Mouse (Mus musculus) cerebellum, postnatal 14 days (tissue): ENCODE results near the gene Gm12184.
"Not testable (repeated sequence)": the region's sequence is repeated elsewhere in the genome, so short reads cannot be mapped to it uniquely, and the experiment has no call there.

ENCODE experiments used
- DNase-seq, 2 experiments: peaks; one replicate each; pipeline ENCODE4 v3.0.0; 2021; ENCODE audit warnings: mixed read lengths in 2 of 2

Gene Gm12184

GRCm38 (mm10) chr11:48846362-48846761 lies 19.9 kb upstream of the Gm12184 start:
- DNase-seq = not testable (repeated sequence)

GRCm38 (mm10) chr11:48845244-48845815 lies 18.9 kb upstream of the Gm12184 start:
- no peak for DNase-seq

- DNase-seq = no peak
Measured at GRCm38 (mm10) chr11:48844309-48844708, 17.9 kb upstream of the Gm12184 start.

- no peak for DNase-seq
Measured at GRCm38 (mm10) chr11:48843202-48843601, 16.7 kb upstream of the Gm12184 start.

- no peak for DNase-seq
Measured at GRCm38 (mm10) chr11:48842378-48842792, 15.9 kb upstream of the Gm12184 start.

GRCm38 (mm10) chr11:48841213-48841612 lies 14.8 kb upstream of the Gm12184 start:
- no peak for DNase-seq

- DNase-seq = no peak
Measured at GRCm38 (mm10) chr11:48840805-48841204, 14.3 kb upstream of the Gm12184 start.

- no peak for DNase-seq
Measured at GRCm38 (mm10) chr11:48838879-48839680, 12.6 kb upstream of the Gm12184 start.

- peak in 1 of 2 experiments; percentile 41 for DNase-seq
Measured at GRCm38 (mm10) chr11:48838181-48838797, 11.8 kb upstream of the Gm12184 start.

- peak; percentile 68 to 73 for DNase-seq
Measured at GRCm38 (mm10) chr11:48837310-48838180, 11.1 kb upstream of the Gm12184 start.

GRCm38 (mm10) chr11:48836990-48837309 lies 10.5 kb upstream of the Gm12184 start:
- no peak for DNase-seq

- DNase-seq = no peak
Measured at GRCm38 (mm10) chr11:48835923-48836322, 9.5 kb upstream of the Gm12184 start.

- peak; percentile 93 to 96 for DNase-seq
Measured at GRCm38 (mm10) chr11:48833731-48834639, 7.5 kb upstream of the Gm12184 start.

GRCm38 (mm10) chr11:48833078-48833730 lies 6.7 kb upstream of the Gm12184 start:
- no peak for DNase-seq

- no peak for DNase-seq
Measured at GRCm38 (mm10) chr11:48831273-48831672, 4.8 kb upstream of the Gm12184 start.

GRCm38 (mm10) chr11:48830279-48830678 lies 3.8 kb upstream of the Gm12184 start:
- DNase-seq = no peak

- no peak for DNase-seq
Measured at GRCm38 (mm10) chr11:48827926-48828325, 1.5 kb upstream of the Gm12184 start.

- no peak for DNase-seq
Measured at GRCm38 (mm10) chr11:48826752-48827096, 269 bp upstream of the Gm12184 start.

GRCm38 (mm10) chr11:48824311-48824830 lies 2.1 kb downstream of the Gm12184 start:
- peak in 1 of 2 experiments; percentile 22 for DNase-seq

- DNase-seq = peak; percentile 75 to 76
Measured at GRCm38 (mm10) chr11:48823536-48823972, 2.9 kb downstream of the Gm12184 start.
